Comparison of ENCODE assay signal across 9 mouse cellular contexts in genomic region chr1:77496468-77497181, GRCm38 (mm10). TPM values are rescaled to one million over a fixed set of nuclear protein-coding genes. Genes with fewer than 3 reads are reported as not detected.
DNase-seq lines count a peak whose midpoint lies in the region; ATAC-seq lines count a peak whose summit lies in the region.
"Had no signal": no experiment of that assay in that cellular context is flagged by ENCODE, and none has a peak within 500 bp of the region (broad histone marks: within the 10 kb centered on the region; RNA-seq: fewer than 3 reads in every experiment).

No protein-coding gene starts in this region.

- H3K9ac ChIP-seq in lung, embryonic 16.5 days (ENCODE audit: low read length) = no peak overlapping the region
- H3K9ac ChIP-seq in limb, embryonic 12.5 days (replicated peaks) = no peak overlapping the region
- no peak overlapping the region for H3K9ac ChIP-seq in stomach, embryonic 16.5 days (ENCODE audit: low read length)

- WGBS in lung, embryonic 16.5 days = 33% methylated on average over 11 of the region's 11 CpGs
- 28% methylated on average over 11 of the region's 11 CpGs for WGBS in limb, embryonic 12.5 days
- WGBS in stomach, embryonic 16.5 days = 41% methylated on average over 11 of the region's 11 CpGs

- H3K4me2 ChIP-seq in lung, embryonic 16.5 days (ENCODE audit: low read depth, low read length) = no peak overlapping the region
- H3K4me2 ChIP-seq in limb, embryonic 12.5 days = peak overlapping the region; percentile 24
- 0 out of 2 replicates have a peak overlapping the region, but pooled peaks have one; percentile 8 for H3K4me2 ChIP-seq in stomach, embryonic 16.5 days (ENCODE audit: low read depth, low read length)

- intact Hi-C loops in left cerebral cortex, postnatal 14 days (cut with DNase I) = no loop called here

- H3K4me1 ChIP-seq in lung, embryonic 16.5 days (replicated peaks; ENCODE audit: control insufficient read depth, insufficient read depth, low read length) = peaks cover 21% of the 10 kb centered on the region
- peaks cover 52% of the 10 kb centered on the region for H3K4me1 ChIP-seq in limb, embryonic 12.5 days (replicated peaks)
- H3K4me1 ChIP-seq in stomach, embryonic 16.5 days (ENCODE audit: control insufficient read depth, insufficient read depth, low read length) = peaks cover 13% of the 10 kb centered on the region; the same call in 1 of the 2 replicates
- H3K4me1 ChIP-seq: megakaryocyte, embryonic 14.5 days had no signal

- no peaks in the 10 kb centered on the region; the same call in 1 of the 2 replicates for H3K36me3 ChIP-seq in lung, embryonic 16.5 days (ENCODE audit: control insufficient read depth, insufficient read depth, low read length)
- peaks cover 24% of the 10 kb centered on the region for H3K36me3 ChIP-seq in limb, embryonic 12.5 days
- no peaks in the 10 kb centered on the region for H3K36me3 ChIP-seq in stomach, embryonic 16.5 days (ENCODE audit: control insufficient read depth, insufficient read depth, low read length)

- no peak overlapping the region for H3K4me3 ChIP-seq in lung, embryonic 16.5 days (ENCODE audit: low read length)
- H3K4me3 ChIP-seq in limb, embryonic 12.5 days (replicated peaks) = no peak overlapping the region; the same call in 1 of the 2 replicates
- no peak overlapping the region for H3K4me3 ChIP-seq in stomach, embryonic 16.5 days (replicated peaks; ENCODE audit: low read length)
- H3K4me3 ChIP-seq: megakaryocyte, embryonic 14.5 days had no signal

- no peaks in the 10 kb centered on the region for H3K9me3 ChIP-seq in lung, embryonic 16.5 days (ENCODE audit: control insufficient read depth, low read length)
- H3K9me3 ChIP-seq in limb, embryonic 12.5 days = no peaks in the 10 kb centered on the region
- no peaks in the 10 kb centered on the region for H3K9me3 ChIP-seq in stomach, embryonic 16.5 days (replicated peaks; ENCODE audit: control insufficient read depth, low read length)

- H3K27me3 ChIP-seq in lung, embryonic 16.5 days (ENCODE audit: control insufficient read depth, insufficient read depth, low read depth, low read length) = no peaks in the 10 kb centered on the region
- no peaks in the 10 kb centered on the region for H3K27me3 ChIP-seq in limb, embryonic 12.5 days
- H3K27me3 ChIP-seq in stomach, embryonic 16.5 days (ENCODE audit: control insufficient read depth, insufficient read depth, low read length) = no peaks in the 10 kb centered on the region
- H3K27me3 ChIP-seq: megakaryocyte, embryonic 14.5 days had no signal

- H3K27ac ChIP-seq in lung, embryonic 16.5 days (ENCODE audit: low read length) = no peak overlapping the region
- H3K27ac ChIP-seq in limb, embryonic 12.5 days = no peak overlapping the region
- H3K27ac ChIP-seq in stomach, embryonic 16.5 days (ENCODE audit: low read length) = no peak overlapping the region

- no peak for DNase-seq in frontal cortex, postnatal 14 days (ENCODE audit: low spot score in 2 of 2)
- DNase-seq in lung, postnatal 4 days = no peak
- DNase-seq in left cerebral cortex, postnatal 14 days (ENCODE audit: low spot score in 2 of 2) = no peak
- DNase-seq in layer of hippocampus, adult 9-10 months (ENCODE audit: low spot score) = no peak

- ATAC-seq in frontal cortex, adult (ENCODE audit: low TSS enrichment) = peak; percentile 64
- peak; percentile 52; the same call in 1 of the 2 replicates for ATAC-seq in lung, embryonic 16.5 days (ENCODE audit: low read depth)
- no peak for ATAC-seq in limb, embryonic 12.5 days (ENCODE audit: insufficient number of reproducible peaks, insufficient read depth, low FRiP score, low TSS enrichment, low read depth)
- ATAC-seq in stomach, embryonic 16.5 days (ENCODE audit: insufficient read depth, low FRiP score) = no peak

RNA-seq across cellular contexts. Expression of gene Epha4, which starts 18.3 kb away (rescaled TPM):
- polyA plus RNA-seq in lung, embryonic 16.5 days (2015; fragmentation: Nextera tagmentation; extraction: Ambion mirVana) = 13.8 and 17.3 TPM in 2 replicates
- polyA plus RNA-seq in limb, embryonic 12.5 days (2016; fragmentation: Nextera tagmentation; extraction: Ambion mirVana) = 57.7 and 58.5 TPM in 2 replicates
- polyA plus RNA-seq in stomach, embryonic 16.5 days (2015; fragmentation: Nextera tagmentation; extraction: Ambion mirVana) = 11.8 and 12.0 TPM in 2 replicates
- 100 to 1,000 TPM; 224 to 256 TPM for total RNA-seq in left cerebral cortex, postnatal 14 days (2021)

Comparison
In these comparisons a context has a peak if more than half of its experiments do, and no peak if none do; other contexts are left out.
1. ATAC-seq: peak in frontal cortex, adult (single experiment) and lung, embryonic 16.5 days (single experiment); none in limb, embryonic 12.5 days (single experiment) and stomach, embryonic 16.5 days (single experiment).